Comparison of ENCODE assay signal across 21 mouse cellular contexts in the genomic region with DNA sequence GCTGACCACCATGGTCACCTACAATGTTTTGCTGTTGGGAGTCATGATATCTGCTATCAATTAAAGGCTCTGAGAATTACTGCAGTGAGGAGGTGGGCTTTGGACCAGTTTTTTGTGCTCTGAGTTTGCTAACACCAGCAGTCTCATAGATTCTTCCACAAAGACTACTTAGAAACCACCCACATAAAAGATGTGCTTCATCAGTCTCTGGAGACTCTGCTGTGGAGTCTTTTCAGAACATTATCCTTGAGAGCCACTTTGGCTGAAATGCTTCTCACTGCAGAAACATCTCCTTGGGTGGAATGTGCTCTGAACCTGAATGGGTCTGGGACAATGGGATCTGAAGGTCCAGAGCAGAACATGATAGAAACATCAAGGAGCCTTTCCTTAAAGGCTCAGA.
"Had no signal": no experiment of that assay in that cellular context is flagged by ENCODE, and none has a peak within 500 bp of the region (broad histone marks: within the 10 kb centered on the region; RNA-seq: fewer than 3 reads in every experiment).

No protein-coding gene starts in this region.

- DNase-seq: cerebellum, adult 8-10 months; cerebellum, adult 9-10 months; cerebellum, adult 9-11 months; cerebellum, postnatal 10 days; cerebellum, postnatal 14 days; cerebellum, postnatal 25 days; cerebellum, postnatal 36 days; embryo, embryonic 11 days; forebrain, postnatal 0 days; gastrocnemius, adult 2 months; gastrocnemius, postnatal 10 days; gastrocnemius, postnatal 14 days; gastrocnemius, postnatal 25 days; gastrocnemius, postnatal 36 days; heart, adult 11 months; heart, adult 18-20 months; heart, adult 2 months had no signal

- ATAC-seq: forebrain, embryonic 13.5 days; forebrain, embryonic 14.5 days; forebrain, embryonic 15.5 days; forebrain, embryonic 16.5 days; forebrain, postnatal 0 days had no signal
